Comparison of ENCODE assay signal across 26 mouse cellular contexts in the genomic region with DNA sequence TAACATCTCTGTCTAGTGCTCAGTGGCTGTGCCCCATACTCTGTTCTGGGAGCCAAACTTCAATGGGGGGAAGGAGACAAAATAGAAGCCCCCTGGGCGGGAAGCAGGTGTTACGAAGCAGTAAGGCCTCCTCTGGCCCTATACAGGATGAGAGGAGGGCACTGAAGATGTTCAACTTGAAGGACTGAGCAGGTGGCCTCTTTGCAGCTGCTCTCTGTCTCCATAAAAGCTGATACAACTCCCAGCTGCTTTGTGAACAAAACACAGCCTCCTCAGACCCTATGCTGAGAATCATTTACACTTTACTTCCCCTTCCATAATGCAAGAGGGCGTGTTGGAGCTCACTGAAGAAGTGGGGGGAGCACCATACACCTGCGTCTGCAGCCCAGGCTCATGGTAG. TPM values are rescaled to one million over a fixed set of nuclear protein-coding genes. Genes with fewer than 3 reads are reported as not detected.
DNase-seq lines count a peak whose midpoint lies in the region; ATAC-seq and TF ChIP-seq lines count a peak whose summit lies in the region.
"Had no signal": no experiment of that assay in that cellular context is flagged by ENCODE, and none has a peak within 500 bp of the region (broad histone marks: within the 10 kb centered on the region; RNA-seq: fewer than 3 reads in every experiment).

No protein-coding gene starts in this region.

- H3K9ac ChIP-seq in heart, embryonic 16.5 days (ENCODE audit: low read length), result no peak overlapping the region
- H3K9ac ChIP-seq in limb, embryonic 14.5 days (ENCODE audit: low read depth, low read length, severe bottlenecking), result no peak overlapping the region
- H3K9ac ChIP-seq: embryonic facial prominence, embryonic 13.5 days; heart, embryonic 15.5 days; hindbrain, embryonic 12.5 days had no signal

- intact Hi-C loops in heart, postnatal 25 days (cut with DNase I), result no loop called here

- H3K4me2 ChIP-seq in heart, embryonic 16.5 days (ENCODE audit: low read depth, low read length), result no peak overlapping the region
- no peak overlapping the region for H3K4me2 ChIP-seq in limb, embryonic 14.5 days (replicated peaks; ENCODE audit: low read depth, low read length, severe bottlenecking)
- H3K4me2 ChIP-seq: embryonic facial prominence, embryonic 13.5 days; heart, embryonic 15.5 days; hindbrain, embryonic 12.5 days had no signal

- no peaks in the 10 kb centered on the region for H3K36me3 ChIP-seq in heart, embryonic 16.5 days (ENCODE audit: control insufficient read depth, insufficient read depth)
- no peaks in the 10 kb centered on the region for H3K36me3 ChIP-seq in limb, embryonic 14.5 days (ENCODE audit: control insufficient read depth, insufficient read depth, low read length)
- no peaks in the 10 kb centered on the region for H3K36me3 ChIP-seq in forebrain, embryonic 10.5 days (replicated peaks)
- H3K36me3 ChIP-seq in midbrain, embryonic 10.5 days, result no peaks in the 10 kb centered on the region
- H3K36me3 ChIP-seq: embryonic facial prominence, embryonic 13.5 days; heart, embryonic 10.5 days; heart, embryonic 15.5 days; hindbrain, embryonic 12.5 days had no signal

- no peak overlapping the region for H3K4me3 ChIP-seq in heart, embryonic 16.5 days (ENCODE audit: low read length)
- no peak overlapping the region for H3K4me3 ChIP-seq in limb, embryonic 14.5 days (replicated peaks; ENCODE audit: low read length)
- H3K4me3 ChIP-seq in forebrain, embryonic 10.5 days, result no peak overlapping the region
- H3K4me3 ChIP-seq in midbrain, embryonic 10.5 days, result no peak overlapping the region
- H3K4me3 ChIP-seq: embryonic facial prominence, embryonic 13.5 days; heart, embryonic 10.5 days; heart, embryonic 15.5 days; hindbrain, embryonic 12.5 days had no signal

- DNase-seq in heart, postnatal 25 days (ENCODE audit: low spot score), result no peak
- no peak for DNase-seq in limb, embryonic 14.5 days (ENCODE audit: low spot score)
- peak; percentile 90 for DNase-seq in thymus, postnatal 0 days (ENCODE audit: low spot score)
- peak; percentile 72 to 84 for DNase-seq in thymus, postnatal 36 days
- no peak for DNase-seq in forebrain, embryonic 10.5 days (ENCODE audit: extremely low spot score, low spot score)
- no peak for DNase-seq in midbrain, embryonic 10.5 days (ENCODE audit: low spot score)
- DNase-seq in left cerebral cortex, adult 11 months (ENCODE audit: low spot score), result no peak
- DNase-seq: adrenal gland, postnatal 14 days; cerebellum, adult 11-12 months; cerebellum, adult 9-10 months; cerebellum, postnatal 25 days; heart, adult 18-20 months; heart, postnatal 4 days had no signal

- peak overlapping the region; percentile 7; the same call in 1 of the 2 replicates for H3K27ac ChIP-seq in heart, embryonic 16.5 days (ENCODE audit: low read length)
- no peak overlapping the region for H3K27ac ChIP-seq in limb, embryonic 14.5 days (replicated peaks; ENCODE audit: low read depth, low read length)
- H3K27ac ChIP-seq in forebrain, embryonic 10.5 days, result no peak overlapping the region
- H3K27ac ChIP-seq in midbrain, embryonic 10.5 days (replicated peaks), result no peak overlapping the region
- H3K27ac ChIP-seq: embryonic facial prominence, embryonic 13.5 days; heart, embryonic 10.5 days; heart, embryonic 15.5 days; hindbrain, embryonic 12.5 days had no signal

- WGBS in heart, embryonic 16.5 days, result 61% methylated on average over 4 of the region's 4 CpGs
- 64% methylated on average over 4 of the region's 4 CpGs for WGBS in limb, embryonic 14.5 days
- 78% methylated on average over 4 of the region's 4 CpGs for WGBS in forebrain, embryonic 10.5 days
- WGBS in midbrain, embryonic 10.5 days, result 74% methylated on average over 4 of the region's 4 CpGs

- TF ChIP-seq POLR2A in limb, embryonic 14.5 days (IDR thresholded peaks at IDR 0.05; ENCODE audit: borderline replicate concordance, extremely low read depth, insufficient read depth, insufficient read length), result no peak

- no peaks in the 10 kb centered on the region for H3K4me1 ChIP-seq in heart, embryonic 16.5 days (ENCODE audit: control insufficient read depth, insufficient read depth, low read length)
- no peaks in the 10 kb centered on the region for H3K4me1 ChIP-seq in limb, embryonic 14.5 days (ENCODE audit: control insufficient read depth, insufficient read depth, low read length)
- H3K4me1 ChIP-seq in forebrain, embryonic 10.5 days, result no peaks in the 10 kb centered on the region
- no peaks in the 10 kb centered on the region for H3K4me1 ChIP-seq in midbrain, embryonic 10.5 days
- H3K4me1 ChIP-seq: embryonic facial prominence, embryonic 13.5 days; heart, embryonic 10.5 days; heart, embryonic 15.5 days; hindbrain, embryonic 12.5 days had no signal

- no peaks in the 10 kb centered on the region for H3K9me3 ChIP-seq in heart, embryonic 16.5 days (replicated peaks; ENCODE audit: control insufficient read depth, low read length)
- H3K9me3 ChIP-seq in limb, embryonic 14.5 days (ENCODE audit: control insufficient read depth, low read length), result no peaks in the 10 kb centered on the region
- no peaks in the 10 kb centered on the region for H3K9me3 ChIP-seq in forebrain, embryonic 10.5 days
- H3K9me3 ChIP-seq in midbrain, embryonic 10.5 days (replicated peaks), result no peaks in the 10 kb centered on the region
- H3K9me3 ChIP-seq: embryonic facial prominence, embryonic 13.5 days; heart, embryonic 10.5 days; heart, embryonic 15.5 days; hindbrain, embryonic 12.5 days had no signal

- ATAC-seq in heart, embryonic 16.5 days (replicated peaks; ENCODE audit: extremely low read depth, insufficient read depth, low FRiP score), result peak; percentile 58
- peak; percentile 30; the same call in 1 of the 2 replicates for ATAC-seq in limb, embryonic 14.5 days (ENCODE audit: low FRiP score, low read depth)
- ATAC-seq: activated CD4-positive, CD25-positive, alpha-beta regulatory T cell, adult 4 months; forebrain, embryonic 14.5 days; hindbrain, embryonic 16.5 days; Patski had no signal

- H3K27me3 ChIP-seq in heart, embryonic 16.5 days (ENCODE audit: control insufficient read depth, insufficient read depth, low read length), result no peaks in the 10 kb centered on the region
- H3K27me3 ChIP-seq in limb, embryonic 14.5 days (ENCODE audit: control insufficient read depth, insufficient read depth, low read length), result no peaks in the 10 kb centered on the region
- H3K27me3 ChIP-seq in forebrain, embryonic 10.5 days (ENCODE audit: poor library complexity, severe bottlenecking), result no peaks in the 10 kb centered on the region
- no peaks in the 10 kb centered on the region; the same call in 1 of the 2 replicates for H3K27me3 ChIP-seq in midbrain, embryonic 10.5 days (ENCODE audit: low read depth, poor library complexity, severe bottlenecking)
- H3K27me3 ChIP-seq: embryonic facial prominence, embryonic 13.5 days; heart, embryonic 15.5 days; hindbrain, embryonic 12.5 days; Patski had no signal

RNA-seq across cellular contexts. Expression of a gene that starts 11.6 kb away (rescaled TPM):
- polyA plus RNA-seq in heart, embryonic 16.5 days (2015; fragmentation: Nextera tagmentation; extraction: Ambion mirVana), result 0.27 and 0.46 TPM in 2 replicates
- total RNA-seq in heart, postnatal 25 days (2021), result under 1 TPM; 0.06 to 0.08 TPM
- 0.06 and 0.08 TPM in 2 replicates for polyA plus RNA-seq in limb, embryonic 14.5 days (2012; rRNA removed)
- not detected in 2 replicates for polyA plus RNA-seq in limb, embryonic 14.5 days (2014; fragmentation: Nextera tagmentation; extraction: Ambion mirVana)
- polyA plus RNA-seq in thymus, postnatal 0 days (2015; fragmentation: Nextera tagmentation; extraction: Ambion mirVana), result 8.2 and 14.0 TPM in 2 replicates
- 0.15 and 0.21 TPM in 2 replicates for polyA plus RNA-seq in forebrain, embryonic 10.5 days (2016; fragmentation: Nextera tagmentation; extraction: Ambion mirVana)
- polyA plus RNA-seq in midbrain, embryonic 10.5 days (2016; fragmentation: Nextera tagmentation; extraction: Ambion mirVana), result 0.71 and 0.72 TPM in 2 replicates
- polyA plus RNA-seq: heart, embryonic 10.5 days had no signal

RNA-seq across cellular contexts. Expression of a gene that starts 14.1 kb away (rescaled TPM):
- 10.1 and 15.1 TPM in 2 replicates for polyA plus RNA-seq in heart, embryonic 16.5 days (2015; fragmentation: Nextera tagmentation; extraction: Ambion mirVana)
- 10 to 100 TPM; 22.3 to 38.7 TPM for total RNA-seq in heart, postnatal 25 days (2021)
- polyA plus RNA-seq in limb, embryonic 14.5 days (2012; rRNA removed), result 2.3 and 3.0 TPM in 2 replicates
- 2.2 and 2.3 TPM in 2 replicates for polyA plus RNA-seq in limb, embryonic 14.5 days (2014; fragmentation: Nextera tagmentation; extraction: Ambion mirVana)
- 170 and 185 TPM in 2 replicates for polyA plus RNA-seq in thymus, postnatal 0 days (2015; fragmentation: Nextera tagmentation; extraction: Ambion mirVana)
- 0.16 and 0.36 TPM in 2 replicates for polyA plus RNA-seq in forebrain, embryonic 10.5 days (2016; fragmentation: Nextera tagmentation; extraction: Ambion mirVana)
- polyA plus RNA-seq in midbrain, embryonic 10.5 days (2016; fragmentation: Nextera tagmentation; extraction: Ambion mirVana), result 0.14 TPM in 1 of 2 replicates, not detected in the other

RNA-seq across cellular contexts. Expression of a gene that starts 24.4 kb away (rescaled TPM):
- polyA plus RNA-seq in heart, embryonic 16.5 days (2015; fragmentation: Nextera tagmentation; extraction: Ambion mirVana), result 0.22 and 0.54 TPM in 2 replicates
- total RNA-seq in heart, postnatal 25 days (2021), result not detected
- polyA plus RNA-seq in limb, embryonic 14.5 days (2012; rRNA removed), result 1.3 and 2.2 TPM in 2 replicates
- polyA plus RNA-seq in limb, embryonic 14.5 days (2014; fragmentation: Nextera tagmentation; extraction: Ambion mirVana), result 4.4 and 5.0 TPM in 2 replicates
- 1.8 and 3.6 TPM in 2 replicates for polyA plus RNA-seq in thymus, postnatal 0 days (2015; fragmentation: Nextera tagmentation; extraction: Ambion mirVana)
- polyA plus RNA-seq in forebrain, embryonic 10.5 days (2016; fragmentation: Nextera tagmentation; extraction: Ambion mirVana), result 0.11 and 0.40 TPM in 2 replicates
- 0.23 and 0.68 TPM in 2 replicates for polyA plus RNA-seq in midbrain, embryonic 10.5 days (2016; fragmentation: Nextera tagmentation; extraction: Ambion mirVana)
- total RNA-seq: gastrocnemius, adult 8-10 months; heart, postnatal 4 days had no signal
- polyA plus RNA-seq: activated CD4-positive, CD25-positive, alpha-beta regulatory T cell, adult 4 months; C2C12; Patski had no signal

RNA-seq across cellular contexts. Expression of a gene that starts 26.4 kb away (rescaled TPM):
- 10.1 and 12.2 TPM in 2 replicates for polyA plus RNA-seq in heart, embryonic 16.5 days (2015; fragmentation: Nextera tagmentation; extraction: Ambion mirVana)
- total RNA-seq in heart, postnatal 25 days (2021), result 1 to 10 TPM; 3.2 to 3.6 TPM
- polyA plus RNA-seq in limb, embryonic 14.5 days (2012; rRNA removed), result 1.5 and 2.8 TPM in 2 replicates
- polyA plus RNA-seq in limb, embryonic 14.5 days (2014; fragmentation: Nextera tagmentation; extraction: Ambion mirVana), result 7.4 and 8.3 TPM in 2 replicates
- 34.3 and 39.1 TPM in 2 replicates for polyA plus RNA-seq in thymus, postnatal 0 days (2015; fragmentation: Nextera tagmentation; extraction: Ambion mirVana)
- 37.6 and 38.1 TPM in 2 replicates for polyA plus RNA-seq in forebrain, embryonic 10.5 days (2016; fragmentation: Nextera tagmentation; extraction: Ambion mirVana)
- 45.2 and 53.8 TPM in 2 replicates for polyA plus RNA-seq in midbrain, embryonic 10.5 days (2016; fragmentation: Nextera tagmentation; extraction: Ambion mirVana)

RNA-seq across cellular contexts. Expression of a gene that starts 44.8 kb away (rescaled TPM):
- polyA plus RNA-seq in heart, embryonic 16.5 days (2015; fragmentation: Nextera tagmentation; extraction: Ambion mirVana), result 0.14 TPM in 1 of 2 replicates, not detected in the other
- total RNA-seq in heart, postnatal 25 days (2021), result not detected
- polyA plus RNA-seq in limb, embryonic 14.5 days (2012; rRNA removed), result 10.5 and 17.8 TPM in 2 replicates
- 49.3 and 73.5 TPM in 2 replicates for polyA plus RNA-seq in limb, embryonic 14.5 days (2014; fragmentation: Nextera tagmentation; extraction: Ambion mirVana)
- 0.27 and 0.47 TPM in 2 replicates for polyA plus RNA-seq in thymus, postnatal 0 days (2015; fragmentation: Nextera tagmentation; extraction: Ambion mirVana)
- polyA plus RNA-seq in forebrain, embryonic 10.5 days (2016; fragmentation: Nextera tagmentation; extraction: Ambion mirVana), result not detected in 2 replicates
- not detected in 2 replicates for polyA plus RNA-seq in midbrain, embryonic 10.5 days (2016; fragmentation: Nextera tagmentation; extraction: Ambion mirVana)
- total RNA-seq: adrenal gland, adult 18-20 months; adrenal gland, postnatal 14 days; gastrocnemius, adult 8-10 months; heart, adult 18-20 months; heart, postnatal 4 days had no signal
- polyA plus RNA-seq: activated CD4-positive, CD25-positive, alpha-beta regulatory T cell, adult 4 months; C2C12; cortical plate, adult 2 months; heart, embryonic 10.5 days; hindbrain, embryonic 12.5 days had no signal

Comparison
In these comparisons a context has a peak if more than half of its experiments do, and no peak if none do; other contexts are left out.
1. DNase-seq: peak in thymus, postnatal 0 days (single experiment) and thymus, postnatal 36 days (2 of 2); none in heart, postnatal 25 days (single experiment), limb, embryonic 14.5 days (single experiment), forebrain, embryonic 10.5 days (single experiment), midbrain, embryonic 10.5 days (single experiment) and left cerebral cortex, adult 11 months (single experiment).
2. RNA of a gene that starts 14.1 kb away (polyA plus RNA-seq): 170 to 185 TPM in thymus, postnatal 0 days; 10.1 to 15.1 TPM in heart, embryonic 16.5 days, 2.2 to 3.0 TPM in limb, embryonic 14.5 days, 0.16 to 0.36 TPM in forebrain, embryonic 10.5 days and 0.14 TPM in midbrain, embryonic 10.5 days; every median in the first group is over 10 times any median in the second.